In the genomic region with DNA sequence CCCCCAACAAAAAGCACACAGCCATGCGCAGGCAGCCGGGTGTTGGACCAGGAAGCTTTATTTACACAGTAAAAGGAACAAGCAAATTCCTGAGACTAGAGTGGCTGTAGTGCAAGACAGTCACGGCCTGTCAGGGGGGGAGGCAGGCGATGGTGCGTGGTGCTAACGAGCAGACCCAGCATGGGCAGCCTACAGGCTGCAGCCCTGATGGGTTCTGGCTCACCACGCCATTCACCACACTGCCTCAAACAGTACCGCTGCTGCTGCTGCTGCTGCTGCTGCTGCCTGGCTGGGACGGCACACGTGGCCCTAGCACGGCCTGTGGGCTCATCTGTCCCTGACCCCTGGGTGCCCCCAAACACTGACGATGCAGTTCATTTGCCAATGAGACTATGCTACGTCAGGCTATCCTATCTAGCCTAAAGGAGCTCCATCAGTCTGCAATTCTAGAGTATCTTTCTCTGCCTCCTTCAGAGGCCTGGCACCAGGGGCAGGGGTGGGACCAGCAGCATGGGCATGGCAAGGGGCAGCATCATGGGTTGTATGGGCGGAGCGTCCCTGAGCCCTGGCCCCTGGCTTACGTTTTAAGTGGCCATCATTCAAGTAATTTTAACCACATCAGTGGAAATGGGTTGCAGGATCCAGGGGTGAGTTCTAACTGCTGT, we compare ENCODE assay signal across 8 mouse cellular contexts.
DNase-seq lines count a peak whose midpoint lies in the region; ATAC-seq lines count a peak whose summit lies in the region.

No protein-coding gene starts in this region.

- H3K27me3 ChIP-seq in heart, embryonic 14.5 days (ENCODE audit: control insufficient read depth, insufficient read depth, low read length): no peaks in the 10 kb centered on the region
- no peaks in the 10 kb centered on the region for H3K27me3 ChIP-seq in embryonic facial prominence, embryonic 10.5 days (replicated peaks; ENCODE audit: low read depth, poor library complexity, severe bottlenecking)
- no peaks in the 10 kb centered on the region for H3K27me3 ChIP-seq in midbrain, embryonic 14.5 days (ENCODE audit: control insufficient read depth, insufficient read depth, low read length)

- H3K4me3 ChIP-seq in heart, embryonic 14.5 days (ENCODE audit: control insufficient read depth in 1 of 2, insufficient read depth in 1 of 2, low read depth in 1 of 2, low read length in 2 of 2): no peak overlapping the region
- no peak overlapping the region for H3K4me3 ChIP-seq in embryonic facial prominence, embryonic 10.5 days
- no peak overlapping the region for H3K4me3 ChIP-seq in midbrain, embryonic 14.5 days (replicated peaks; ENCODE audit: low read depth, low read length)

- H3K27ac ChIP-seq in heart, embryonic 14.5 days (replicated peaks in 1 of 2; ENCODE audit: control insufficient read depth in 1 of 2, insufficient read depth in 1 of 2, low read depth in 2 of 2, low read length in 2 of 2): peak overlapping the region; percentile 32 to 65; a peak in 3 of 4 replicates
- peak overlapping the region; percentile 72 for H3K27ac ChIP-seq in embryonic facial prominence, embryonic 10.5 days (replicated peaks)
- 0 out of 2 replicates have a peak overlapping the region, but pooled peaks have one; percentile 13 for H3K27ac ChIP-seq in midbrain, embryonic 14.5 days (replicated peaks; ENCODE audit: low read depth, low read length)

- DNase-seq in heart, postnatal 4 days: no peak
- peak; percentile 52 for DNase-seq in embryonic facial prominence, embryonic 10.5 days (ENCODE audit: low spot score)
- DNase-seq in kidney, postnatal 14 days: peak; percentile 46
- peak; percentile 32 for DNase-seq in midbrain, embryonic 14.5 days
- no peak for DNase-seq in urinary bladder, postnatal 10 days (ENCODE audit: low spot score)
- DNase-seq in thymus, postnatal 14 days: no peak
- no peak for DNase-seq in spleen, adult 18-20 months

- H3K36me3 ChIP-seq in heart, embryonic 14.5 days (ENCODE audit: control insufficient read depth, insufficient read depth, low read length): peaks cover 9% of the 10 kb centered on the region
- H3K36me3 ChIP-seq in embryonic facial prominence, embryonic 10.5 days (replicated peaks): peaks cover 38% of the 10 kb centered on the region
- H3K36me3 ChIP-seq in midbrain, embryonic 14.5 days (ENCODE audit: control insufficient read depth, insufficient read depth, low read length): 0 out of 2 replicates have a peak, but pooled peaks cover 10% of the 10 kb centered on the region

- peaks cover 42 to 46% of the 10 kb centered on the region in 2 experiments for H3K4me1 ChIP-seq in heart, embryonic 14.5 days (ENCODE audit: control insufficient read depth in 2 of 2, insufficient read depth in 2 of 2, low read length in 2 of 2)
- peaks cover 64% of the 10 kb centered on the region for H3K4me1 ChIP-seq in embryonic facial prominence, embryonic 10.5 days
- H3K4me1 ChIP-seq in midbrain, embryonic 14.5 days (ENCODE audit: control insufficient read depth, insufficient read depth, low read length): peaks cover 5% of the 10 kb centered on the region; the same call in 1 of the 2 replicates

- no peak for ATAC-seq in heart, embryonic 14.5 days (ENCODE audit: insufficient number of reproducible peaks, insufficient read depth, low FRiP score, low read depth)
- no peak for ATAC-seq in midbrain, embryonic 14.5 days (ENCODE audit: low FRiP score, low TSS enrichment)

- H3K9ac ChIP-seq in heart, embryonic 14.5 days (ENCODE audit: low read length): peak overlapping the region; percentile 55; the same call in 1 of the 2 replicates
- peak overlapping the region; percentile 26 for H3K9ac ChIP-seq in midbrain, embryonic 14.5 days (replicated peaks; ENCODE audit: low read length)

- H3K9me3 ChIP-seq in heart, embryonic 14.5 days (ENCODE audit: control insufficient read depth, low read length): no peaks in the 10 kb centered on the region
- H3K9me3 ChIP-seq in embryonic facial prominence, embryonic 10.5 days: no peaks in the 10 kb centered on the region
- H3K9me3 ChIP-seq in midbrain, embryonic 14.5 days (ENCODE audit: control insufficient read depth, low read length): no peaks in the 10 kb centered on the region

- 41% methylated on average over 16 of the region's 16 CpGs for WGBS in heart, embryonic 14.5 days
- 39% methylated on average over 16 of the region's 16 CpGs for WGBS in embryonic facial prominence, embryonic 10.5 days
- WGBS in midbrain, embryonic 14.5 days: 53% methylated on average over 16 of the region's 16 CpGs

- no peak overlapping the region for H3K4me2 ChIP-seq in heart, embryonic 14.5 days (ENCODE audit: low read length)
- H3K4me2 ChIP-seq in midbrain, embryonic 14.5 days (ENCODE audit: low read length): no peak overlapping the region

Comparison
In these comparisons a context has a peak if more than half of its experiments do, and no peak if none do; other contexts are left out.
1. H3K27ac ChIP-seq: peak in every context shown above with its lines; median percentile 72 in embryonic facial prominence, embryonic 10.5 days; 48 in heart, embryonic 14.5 days; 13 in midbrain, embryonic 14.5 days.
2. DNase-seq: peak in embryonic facial prominence, embryonic 10.5 days (single experiment), kidney, postnatal 14 days (single experiment) and midbrain, embryonic 14.5 days (single experiment); none in heart, postnatal 4 days (single experiment), urinary bladder, postnatal 10 days (single experiment), thymus, postnatal 14 days (single experiment) and spleen, adult 18-20 months (0 of 2).